Mouse (Mus musculus) hindbrain, embryonic 14.5 days (tissue): ENCODE measurements around the gene Serbp1. TPM values are rescaled to one million over a fixed set of nuclear protein-coding genes. Genes with fewer than 3 reads are reported as not detected.
A peak's percentile ranks its signal among the peaks of the same experiment; 100 is the strongest.

Source experiments
- ATAC-seq: fragments of 200-750 bp; cut with Nextera tagmentation; 2 replicates; pipeline ENCODE4 v1.8.0; 2017; ENCODE audit warnings: moderate number of reproducible peaks, mild to moderate bottlenecking, moderate TSS enrichment, moderate library complexity; ENCODE audit not compliant: low FRiP score
- DNase-seq: peaks from one replicate; pipeline ENCODE4 v3.0.0-alpha.2; 2015; ENCODE audit warnings: low spot score
- H3K27ac ChIP-seq: fragments of 300-500 bp; sonication (generic); 2 replicates; pipeline ENCODE4 v1.5.1; 2014; ENCODE audit warnings: mild to moderate bottlenecking, moderate library complexity
- H3K27me3 ChIP-seq: fragments of 300-500 bp; sonication (generic); 2 replicates; pipeline ENCODE4 v1.6.1; 2014; ENCODE audit warnings: mild to moderate bottlenecking, low read length, mixed read lengths; ENCODE audit not compliant: control insufficient read depth, insufficient read depth
- H3K36me3 ChIP-seq: fragments of 300-500 bp; sonication (generic); replicated peaks from 2 replicates; pipeline ENCODE4 v1.6.1; 2014; ENCODE audit not compliant: control insufficient read depth, insufficient read depth
- H3K4me1 ChIP-seq: fragments of 300-500 bp; sonication (generic); replicated peaks from 2 replicates; pipeline ENCODE4 v1.6.1; 2014; ENCODE audit warnings: antibody characterized with exemption, low read length, mixed read lengths; ENCODE audit not compliant: control insufficient read depth, insufficient read depth
- H3K4me2 ChIP-seq: fragments of 300-500 bp; sonication (generic); replicated peaks from 2 replicates; pipeline ENCODE4 v1.6.1; 2014; ENCODE audit warnings: mild to moderate bottlenecking, moderate library complexity
- H3K4me3 ChIP-seq: fragments of 300-500 bp; sonication (generic); replicated peaks from 2 replicates; pipeline ENCODE4 v1.5.1; 2014; ENCODE audit warnings: mild to moderate bottlenecking, low read length
- H3K9ac ChIP-seq: fragments of 300-500 bp; sonication (generic); 2 replicates; pipeline ENCODE4 v1.6.1; 2014
- H3K9me3 ChIP-seq: fragments of 300-500 bp; sonication (generic); 2 replicates; pipeline ENCODE4 v1.6.1; 2016; ENCODE audit warnings: low read length; ENCODE audit not compliant: control insufficient read depth
- WGBS: fragments of 180-500 bp; shearing (Covaris S2); extraction: QIAGEN DNeasy Blood & Tissue Kit; methylation state at CpG from one replicate; pipeline ENCODE4 v1.1.7; 2014; 5-methylcytosine and 5-hydroxymethylcytosine counted together
- polyA plus RNA-seq: library from polyadenylated mRNA; unstranded; fragments of >200 nt; fragmentation: Nextera tagmentation; extraction: Ambion mirVana; gene quantifications from 2 replicates; pipeline ENCODE4 v1.2.1, GENCODE M21; 2014

The Serbp1 gene
- polyA plus RNA-seq, 1 experiment from 2014 or later: 343 TPM

GRCm38 (mm10) chr6:67251095-67251494 lies 13.1 kb downstream of the Serbp1 start:
- 89% methylated on average over 4 of the region's 4 CpGs for WGBS
- no peak overlapping the region for H3K4me2 ChIP-seq
- DNase-seq: no peak
- no peaks in the 10 kb centered on the region for H3K4me1 ChIP-seq
- no peaks in the 10 kb centered on the region for H3K36me3 ChIP-seq
- H3K27ac ChIP-seq: no peak overlapping the region
- no peak for ATAC-seq
- H3K27me3 ChIP-seq: no peaks in the 10 kb centered on the region
- H3K4me3 ChIP-seq: no peak overlapping the region
- no peak overlapping the region for H3K9ac ChIP-seq
- H3K9me3 ChIP-seq: no peaks in the 10 kb centered on the region

- no peaks in the 10 kb centered on the region for H3K27me3 ChIP-seq
- ATAC-seq (no peak), DNase-seq (no peak)
- no peak overlapping the region for H3K4me3 ChIP-seq
- peaks cover 12% of the 10 kb centered on the region for H3K4me1 ChIP-seq
- no peak overlapping the region for H3K4me2 ChIP-seq
- H3K9ac ChIP-seq: no peak overlapping the region
- H3K36me3 ChIP-seq: no peaks in the 10 kb centered on the region
- no peak overlapping the region for H3K27ac ChIP-seq
- H3K9me3 ChIP-seq: no peaks in the 10 kb centered on the region
- WGBS: 95% methylated on average over 7 of the region's 7 CpGs
These were observed 27.0 kb downstream of the Serbp1 start for GRCm38 (mm10) chr6:67264935-67265334.

- under 1% methylated on average over 23 of the region's 23 CpGs for WGBS
- Histone ChIP-seq H3K36me3 (no peaks in the 10 kb centered on the region), H3K27me3 (no peaks in the 10 kb centered on the region), H3K9me3 (no peaks in the 10 kb centered on the region), H3K4me3 (peak overlapping the region; percentile 87), H3K9ac (peak overlapping the region; percentile 24), H3K27ac (no peak overlapping the region), H3K4me2 (peak overlapping the region; percentile 61), H3K4me1 (peaks cover 20% of the 10 kb centered on the region)
- peak; percentile 68 for ATAC-seq
- DNase-seq: peak; percentile 57
These were observed 28.2 kb downstream of the Serbp1 start for GRCm38 (mm10) chr6:67266159-67266657.

- H3K9me3 ChIP-seq: no peaks in the 10 kb centered on the region
These were observed 28.9 kb downstream of the Serbp1 start for GRCm38 (mm10) chr6:67266664-67267407.

GRCm38 (mm10) chr6:67267408-67268244 lies 29.6 kb downstream of the Serbp1 start:
- ATAC-seq (peak; percentile 28), DNase-seq (peak; percentile 50)
- peak overlapping the region; percentile 92 for H3K4me2 ChIP-seq
- H3K36me3 ChIP-seq: peaks cover 9% of the 10 kb centered on the region
- no peaks in the 10 kb centered on the region for H3K9me3 ChIP-seq
- peak overlapping the region; percentile 85 for H3K27ac ChIP-seq
- under 1% methylated on average over 55 of the region's 65 CpGs for WGBS
- peak overlapping the region; percentile 87 for H3K4me3 ChIP-seq
- peak overlapping the region; percentile 88 for H3K9ac ChIP-seq
- H3K4me1 ChIP-seq: peaks cover 20% of the 10 kb centered on the region
- no peaks in the 10 kb centered on the region for H3K27me3 ChIP-seq

More at GRCm38 (mm10) chr6:67266664-67267407, 28.9 kb downstream of the Serbp1 start:
- Histone ChIP-seq H3K27me3 (no peaks in the 10 kb centered on the region), H3K4me1 (peaks cover 20% of the 10 kb centered on the region), H3K4me2 (peak overlapping the region; percentile 92), H3K27ac (peak overlapping the region; percentile 85), H3K9ac (peak overlapping the region; percentile 88), H3K36me3 (peaks cover 5% of the 10 kb centered on the region), H3K4me3 (peak overlapping the region; percentile 87)
- DNase-seq (peak; percentile 95), ATAC-seq (peak; percentile 100)
- WGBS: under 1% methylated on average over 67 of the region's 68 CpGs

GRCm38 (mm10) chr6:67268245-67268612 lies 30.3 kb downstream of the Serbp1 start:
- 0% methylated on average over 2 of the region's 2 CpGs for WGBS
- DNase-seq: no peak
- peak overlapping the region; percentile 88 for H3K9ac ChIP-seq
- H3K4me2 ChIP-seq: peak overlapping the region; percentile 92
- H3K27me3 ChIP-seq: no peaks in the 10 kb centered on the region
- peaks cover 20% of the 10 kb centered on the region for H3K4me1 ChIP-seq
- ATAC-seq: no peak
- peak overlapping the region; percentile 87 for H3K4me3 ChIP-seq
- no peak overlapping the region for H3K27ac ChIP-seq
- no peaks in the 10 kb centered on the region for H3K9me3 ChIP-seq
- H3K36me3 ChIP-seq: peaks cover 13% of the 10 kb centered on the region

- WGBS: 19% methylated on average over 1 of the region's 1 CpGs
- no peaks in the 10 kb centered on the region for H3K27me3 ChIP-seq
- DNase-seq: no peak
- peak overlapping the region; percentile 87 for H3K4me3 ChIP-seq
- no peak overlapping the region for H3K9ac ChIP-seq
- peaks cover 20% of the 10 kb centered on the region for H3K36me3 ChIP-seq
- H3K27ac ChIP-seq: no peak overlapping the region
- H3K9me3 ChIP-seq: no peaks in the 10 kb centered on the region
- peaks cover 20% of the 10 kb centered on the region for H3K4me1 ChIP-seq
- no peak for ATAC-seq
- H3K4me2 ChIP-seq: peak overlapping the region; percentile 92
These were observed 31.0 kb downstream of the Serbp1 start for GRCm38 (mm10) chr6:67268983-67269382.

- Histone ChIP-seq H3K9me3 (no peaks in the 10 kb centered on the region), H3K4me1 (peaks cover 20% of the 10 kb centered on the region), H3K4me3 (peak overlapping the region; percentile 87), H3K9ac (no peak overlapping the region), H3K27ac (no peak overlapping the region), H3K4me2 (peak overlapping the region; percentile 92), H3K27me3 (no peaks in the 10 kb centered on the region), H3K36me3 (peaks cover 25% of the 10 kb centered on the region)
- ATAC-seq (no peak), DNase-seq (no peak)
- WGBS: 46% methylated on average over 2 of the region's 2 CpGs
These were observed 31.5 kb downstream of the Serbp1 start for GRCm38 (mm10) chr6:67269459-67269858.

GRCm38 (mm10) chr6:67277944-67278343 lies 40.0 kb downstream of the Serbp1 start:
- H3K9ac ChIP-seq: no peak overlapping the region
- H3K27me3 ChIP-seq: no peaks in the 10 kb centered on the region
- ATAC-seq: no peak
- no peak for DNase-seq
- H3K36me3 ChIP-seq: peaks cover 72% of the 10 kb centered on the region
- H3K4me1 ChIP-seq: no peaks in the 10 kb centered on the region
- 84% methylated on average over 5 of the region's 5 CpGs for WGBS
- no peak overlapping the region for H3K27ac ChIP-seq
- H3K9me3 ChIP-seq: no peaks in the 10 kb centered on the region
- H3K4me2 ChIP-seq: no peak overlapping the region
- H3K4me3 ChIP-seq: no peak overlapping the region
